In genomic region chr2:93783926-93784539, GRCm38 (mm10) we compare ENCODE assay signal across 18 mouse cellular contexts. TPM values are rescaled to one million over a fixed set of nuclear protein-coding genes. Genes with fewer than 3 reads are reported as not detected.
DNase-seq lines count a peak whose midpoint lies in the region; ATAC-seq and TF ChIP-seq lines count a peak whose summit lies in the region.
"Had no signal": no experiment of that assay in that cellular context is flagged by ENCODE, and none has a peak within 500 bp of the region (broad histone marks: within the 10 kb centered on the region; RNA-seq: fewer than 3 reads in every experiment).

No protein-coding gene starts in this region.

- TF ChIP-seq CTCF in cerebellum, adult 2 months (IDR thresholded peaks at IDR 0.05; ENCODE audit: borderline replicate concordance, insufficient read depth, low read depth, low read length), result no peak
- TF ChIP-seq CTCF in hindbrain, postnatal 0 days (IDR thresholded peaks at IDR 0.05; ENCODE audit: low read depth), result no peak

- H3K9me3 ChIP-seq in embryonic facial prominence, embryonic 13.5 days, result no peaks in the 10 kb centered on the region
- no peaks in the 10 kb centered on the region for H3K9me3 ChIP-seq in embryonic facial prominence, embryonic 10.5 days
- H3K9me3 ChIP-seq in hindbrain, embryonic 14.5 days (ENCODE audit: control insufficient read depth, low read length), result no peaks in the 10 kb centered on the region
- no peaks in the 10 kb centered on the region for H3K9me3 ChIP-seq in hindbrain, embryonic 11.5 days (ENCODE audit: control insufficient read depth, low read length)
- no peaks in the 10 kb centered on the region for H3K9me3 ChIP-seq in hindbrain, postnatal 0 days (ENCODE audit: low read length)
- H3K9me3 ChIP-seq: neural tube, embryonic 12.5 days had no signal

- no peak for DNase-seq in embryonic facial prominence, embryonic 10.5 days (ENCODE audit: low spot score)
- no peak for DNase-seq in hindbrain, embryonic 14.5 days (ENCODE audit: low spot score)
- no peak for DNase-seq in hindbrain, embryonic 11.5 days (ENCODE audit: low spot score)
- peak; percentile 52 to 61 for DNase-seq in cerebellum, adult 2 months
- DNase-seq in hindbrain, postnatal 0 days (ENCODE audit: low spot score), result no peak
- no peak for DNase-seq in frontal cortex, postnatal 14 days (ENCODE audit: low spot score in 2 of 2)
- DNase-seq: adrenal gland, postnatal 10 days; forebrain, postnatal 0 days; gastrocnemius, postnatal 10 days; heart, postnatal 14 days; kidney, adult 9 months; kidney, postnatal 36 days; liver; liver, postnatal 0 days; right cerebral cortex, postnatal 14 days had no signal

- 67% methylated on average over 9 of the region's 9 CpGs for WGBS in embryonic facial prominence, embryonic 13.5 days
- WGBS in embryonic facial prominence, embryonic 10.5 days, result 75% methylated on average over 9 of the region's 9 CpGs
- 59% methylated on average over 9 of the region's 9 CpGs for WGBS in hindbrain, embryonic 14.5 days
- WGBS in hindbrain, embryonic 11.5 days, result 78% methylated on average over 9 of the region's 9 CpGs
- WGBS in cerebellum, adult 2 months, result 30% methylated on average over 9 of the region's 9 CpGs
- WGBS in hindbrain, postnatal 0 days, result 46% methylated on average over 9 of the region's 9 CpGs

- no peak for ATAC-seq in embryonic facial prominence, embryonic 13.5 days (ENCODE audit: insufficient number of reproducible peaks, insufficient read depth, low FRiP score, low TSS enrichment, low read depth)
- no peak for ATAC-seq in hindbrain, embryonic 14.5 days (ENCODE audit: low FRiP score)
- no peak for ATAC-seq in hindbrain, embryonic 11.5 days (ENCODE audit: low FRiP score)
- ATAC-seq in hindbrain, postnatal 0 days, result no peak
- ATAC-seq: forebrain, postnatal 0 days; liver, postnatal 0 days had no signal

- H3K9ac ChIP-seq in embryonic facial prominence, embryonic 13.5 days, result no peak overlapping the region
- no peak overlapping the region for H3K9ac ChIP-seq in hindbrain, embryonic 14.5 days
- H3K9ac ChIP-seq in hindbrain, embryonic 11.5 days (ENCODE audit: low read depth, low read length), result no peak overlapping the region
- H3K9ac ChIP-seq in hindbrain, postnatal 0 days (replicated peaks; ENCODE audit: low read length), result no peak overlapping the region
- H3K9ac ChIP-seq: forebrain, postnatal 0 days; liver, postnatal 0 days; neural tube, embryonic 12.5 days had no signal

- H3K4me2 ChIP-seq in embryonic facial prominence, embryonic 13.5 days, result no peak overlapping the region
- no peak overlapping the region for H3K4me2 ChIP-seq in hindbrain, embryonic 14.5 days (replicated peaks)
- no peak overlapping the region for H3K4me2 ChIP-seq in hindbrain, embryonic 11.5 days (replicated peaks; ENCODE audit: low read depth, low read length)
- no peak overlapping the region for H3K4me2 ChIP-seq in hindbrain, postnatal 0 days (ENCODE audit: low read depth, low read length)
- H3K4me2 ChIP-seq: neural tube, embryonic 12.5 days had no signal

- H3K4me1 ChIP-seq in embryonic facial prominence, embryonic 13.5 days, result peaks cover 58% of the 10 kb centered on the region
- H3K4me1 ChIP-seq in embryonic facial prominence, embryonic 10.5 days, result peaks cover 60% of the 10 kb centered on the region
- peaks cover 20% of the 10 kb centered on the region for H3K4me1 ChIP-seq in hindbrain, embryonic 14.5 days (replicated peaks; ENCODE audit: control insufficient read depth, insufficient read depth, low read length)
- peaks cover 16% of the 10 kb centered on the region for H3K4me1 ChIP-seq in hindbrain, embryonic 11.5 days (replicated peaks; ENCODE audit: control insufficient read depth, insufficient read depth, low read length)
- H3K4me1 ChIP-seq in cerebellum, adult 2 months (ENCODE audit: control insufficient read depth, insufficient read depth, low read length), result peaks cover 59% of the 10 kb centered on the region
- H3K4me1 ChIP-seq in hindbrain, postnatal 0 days (ENCODE audit: insufficient read depth, low read length), result peaks cover 22% of the 10 kb centered on the region

- H3K4me3 ChIP-seq in embryonic facial prominence, embryonic 13.5 days, result no peak overlapping the region
- H3K4me3 ChIP-seq in embryonic facial prominence, embryonic 10.5 days, result no peak overlapping the region
- H3K4me3 ChIP-seq in hindbrain, embryonic 14.5 days (replicated peaks; ENCODE audit: low read length), result no peak overlapping the region
- H3K4me3 ChIP-seq in hindbrain, embryonic 11.5 days (ENCODE audit: low read depth, low read length), result no peak overlapping the region
- H3K4me3 ChIP-seq in cerebellum, adult 2 months (replicated peaks; ENCODE audit: insufficient read depth, low read depth, low read length), result no peak overlapping the region
- no peak overlapping the region for H3K4me3 ChIP-seq in hindbrain, postnatal 0 days (ENCODE audit: low read length)
- H3K4me3 ChIP-seq: neural tube, embryonic 12.5 days had no signal

- TF ChIP-seq POLR2A in cerebellum, adult 2 months (IDR thresholded peaks at IDR 0.05; ENCODE audit: borderline replicate concordance, insufficient read depth, low read length), result no peak

- peak overlapping the region; percentile 5; the same call in 1 of the 2 replicates for H3K27ac ChIP-seq in embryonic facial prominence, embryonic 13.5 days
- no peak overlapping the region for H3K27ac ChIP-seq in embryonic facial prominence, embryonic 10.5 days (replicated peaks)
- H3K27ac ChIP-seq in hindbrain, embryonic 14.5 days, result peak overlapping the region; percentile 45
- H3K27ac ChIP-seq in hindbrain, embryonic 11.5 days (ENCODE audit: low read depth, low read length), result no peak overlapping the region
- peak overlapping the region; percentile 38 for H3K27ac ChIP-seq in cerebellum, adult 2 months (ENCODE audit: insufficient read depth, low read length)
- H3K27ac ChIP-seq in hindbrain, postnatal 0 days, result 0 out of 2 replicates have a peak overlapping the region, but pooled peaks have one; percentile 20
- H3K27ac ChIP-seq: neural tube, embryonic 12.5 days had no signal

- no peaks in the 10 kb centered on the region for H3K27me3 ChIP-seq in embryonic facial prominence, embryonic 13.5 days
- H3K27me3 ChIP-seq in embryonic facial prominence, embryonic 10.5 days (replicated peaks; ENCODE audit: low read depth, poor library complexity, severe bottlenecking), result no peaks in the 10 kb centered on the region
- no peaks in the 10 kb centered on the region for H3K27me3 ChIP-seq in hindbrain, embryonic 14.5 days (ENCODE audit: control insufficient read depth, insufficient read depth, low read length)
- no peaks in the 10 kb centered on the region for H3K27me3 ChIP-seq in hindbrain, embryonic 11.5 days (ENCODE audit: control insufficient read depth, insufficient read depth, low read length)
- no peaks in the 10 kb centered on the region for H3K27me3 ChIP-seq in cerebellum, adult 2 months (ENCODE audit: control insufficient read depth, insufficient read depth, low read length)
- H3K27me3 ChIP-seq in hindbrain, postnatal 0 days (ENCODE audit: insufficient read depth, low read length), result no peaks in the 10 kb centered on the region
- H3K27me3 ChIP-seq: CH12.LX; neural tube, embryonic 12.5 days had no signal

- peaks cover 20% of the 10 kb centered on the region for H3K36me3 ChIP-seq in embryonic facial prominence, embryonic 13.5 days
- H3K36me3 ChIP-seq in embryonic facial prominence, embryonic 10.5 days (replicated peaks), result peaks cover 27% of the 10 kb centered on the region
- H3K36me3 ChIP-seq in hindbrain, embryonic 14.5 days (replicated peaks; ENCODE audit: control insufficient read depth, insufficient read depth), result peaks cover 33% of the 10 kb centered on the region
- no peaks in the 10 kb centered on the region for H3K36me3 ChIP-seq in hindbrain, embryonic 11.5 days (ENCODE audit: control insufficient read depth, insufficient read depth, low read length)
- H3K36me3 ChIP-seq in hindbrain, postnatal 0 days (ENCODE audit: insufficient read depth, low read length), result peaks cover 8% of the 10 kb centered on the region; the same call in 1 of the 2 replicates

RNA-seq across cellular contexts. Expression of gene Ext2, which starts 38.3 kb away (rescaled TPM):
- 103 and 120 TPM in 2 replicates for polyA plus RNA-seq in embryonic facial prominence, embryonic 13.5 days (2015; fragmentation: Nextera tagmentation; extraction: Ambion mirVana)
- polyA plus RNA-seq in embryonic facial prominence, embryonic 10.5 days (2016; fragmentation: Nextera tagmentation; extraction: Ambion mirVana), result 73.6 and 76.0 TPM in 2 replicates
- polyA plus RNA-seq in hindbrain, embryonic 14.5 days (2014; fragmentation: Nextera tagmentation; extraction: Ambion mirVana), result 71.3 and 77.7 TPM in 2 replicates
- 54.4 and 68.6 TPM in 2 replicates for polyA plus RNA-seq in hindbrain, embryonic 11.5 days (2014; fragmentation: Nextera tagmentation; extraction: Ambion mirVana)
- 40.1 and 42.3 TPM in 2 replicates for polyA plus RNA-seq in cerebellum, adult 2 months (2012; rRNA removed)
- total RNA-seq in hindbrain, postnatal 0 days (2014; rRNA removed), result 34.9 and 37.8 TPM in 2 replicates
- 69.8 and 70.3 TPM in 2 replicates for polyA plus RNA-seq in hindbrain, postnatal 0 days (2015; fragmentation: Nextera tagmentation; extraction: Ambion mirVana)

Comparison
In these comparisons a context has a peak if more than half of its experiments do, and no peak if none do; other contexts are left out.
1. H3K27ac ChIP-seq: peak in embryonic facial prominence, embryonic 13.5 days (single experiment), hindbrain, embryonic 14.5 days (single experiment), cerebellum, adult 2 months (single experiment) and hindbrain, postnatal 0 days (single experiment); none in embryonic facial prominence, embryonic 10.5 days (single experiment) and hindbrain, embryonic 11.5 days (single experiment).
2. DNase-seq: peak in cerebellum, adult 2 months (2 of 2); none in embryonic facial prominence, embryonic 10.5 days (single experiment), hindbrain, embryonic 14.5 days (single experiment), hindbrain, embryonic 11.5 days (single experiment), hindbrain, postnatal 0 days (single experiment) and frontal cortex, postnatal 14 days (0 of 2).